Mouse (Mus musculus) adrenal gland, postnatal 0 days (tissue): Measurements from ENCODE around the gene B3gat3. TPM values are rescaled to one million over a fixed set of nuclear protein-coding genes. Genes with fewer than 3 reads are reported as not detected.

Source experiments
- polyA plus RNA-seq: library from polyadenylated mRNA; unstranded; fragments of >200 nt; fragmentation: Nextera tagmentation; extraction: Ambion mirVana; gene quantifications from 2 replicates; pipeline ENCODE4 v1.2.1, GENCODE M21; 2015

The B3gat3 gene
- 35.8 and 37.6 TPM in 2 replicates for polyA plus RNA-seq

DNA sequence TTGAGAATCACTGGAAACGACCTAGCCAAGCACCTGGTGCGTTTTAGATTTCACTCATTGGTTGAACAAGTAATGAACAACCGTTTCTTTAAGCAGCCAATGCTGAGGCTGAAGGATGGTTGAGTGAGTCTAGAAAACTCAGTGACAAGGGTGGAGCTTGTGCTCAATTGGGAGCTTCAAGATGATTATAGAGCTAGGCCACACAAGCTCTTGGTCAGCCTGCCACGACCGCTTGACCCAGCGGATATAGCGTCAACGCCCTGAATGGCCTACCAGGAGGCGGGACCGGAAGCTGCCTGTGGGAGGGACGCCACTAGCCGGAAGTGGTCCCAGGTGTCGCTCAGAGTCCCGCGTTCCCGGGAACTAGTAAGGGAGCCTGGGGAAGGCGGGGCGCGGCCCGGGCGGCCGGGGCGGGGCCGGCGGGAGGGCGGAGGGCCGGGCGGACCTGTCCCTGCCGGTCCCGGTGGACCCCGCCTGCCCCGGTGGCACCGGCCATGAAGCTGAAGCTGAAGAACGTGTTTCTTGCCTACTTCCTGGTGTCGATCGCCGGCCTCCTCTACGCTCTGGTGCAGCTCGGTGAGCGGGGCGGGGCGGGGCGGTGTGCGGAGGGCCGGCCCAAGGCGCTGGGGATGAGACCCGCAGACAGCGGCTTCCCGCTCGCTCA is at the start of gene B3gat3:
Gene B3gat3 (plus strand): TSS at position 302 of the 664 bp plus-strand sequence.

GRCm38 (mm10) chr19:8871267-8872186 is 48.6 kb upstream of the B3gat3 start, which contains the start of gene Ubxn1:
Gene Ubxn1 (plus strand): TSS chr19:8871496.

GRCm38 (mm10) chr19:8880311-8881033 is 39.7 kb upstream of the B3gat3 start, which contains the start of gene Uqcc3:
Gene Uqcc3 (minus strand): TSS chr19:8880923.

GRCm38 (mm10) chr19:8883616-8884015 is 36.6 kb upstream of the B3gat3 start, which contains the start of the genes Lbhd1 and Gm49403:
Gene Lbhd1 (plus strand): TSS chr19:8883732.
Gene Gm49403 (plus strand): TSS chr19:8883930.

DNA sequence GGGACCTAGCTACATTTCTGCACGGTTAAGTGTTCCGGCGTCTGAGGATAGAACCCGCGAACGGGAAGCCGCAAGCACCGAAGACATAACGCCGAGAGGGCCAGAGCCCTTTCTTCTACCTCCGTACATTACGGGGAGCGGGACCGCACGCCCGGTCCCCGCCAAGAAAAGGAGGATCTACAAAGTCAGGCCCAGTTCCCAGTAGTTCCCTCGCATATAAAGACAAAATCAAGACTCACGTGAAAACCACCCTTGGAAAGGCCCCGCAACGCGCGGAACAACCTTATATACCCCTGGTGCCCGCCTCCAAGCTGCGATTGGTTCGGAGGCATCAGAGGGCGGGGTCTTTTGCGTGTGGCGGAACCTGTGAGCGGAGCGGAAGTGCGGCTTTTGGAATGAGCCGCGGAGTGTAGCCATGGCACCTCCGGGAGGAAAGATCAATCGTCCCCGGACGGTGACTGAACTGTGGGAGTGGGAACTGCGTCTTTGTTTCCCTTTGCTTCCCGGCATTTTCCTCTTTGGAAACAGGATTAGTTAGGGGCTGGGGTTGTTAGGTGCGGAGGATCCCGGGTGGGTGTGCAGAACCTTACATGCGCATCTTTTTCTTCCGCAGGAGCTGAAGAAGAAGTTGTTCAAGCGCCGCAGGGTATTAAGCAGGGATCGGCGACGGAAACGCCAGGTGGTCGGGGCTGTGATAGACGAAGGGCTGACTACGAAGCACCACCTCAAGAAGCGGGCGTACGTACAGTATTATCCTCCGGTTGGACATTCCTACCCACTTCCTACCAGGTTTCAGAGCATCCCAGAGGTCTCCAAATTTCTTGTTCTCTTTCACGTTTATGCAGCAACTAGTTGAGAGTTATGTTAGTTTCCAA is 31.4 kb upstream of the B3gat3 start, which contains the start of the genes 1810009A15Rik and Gm49416:
Gene 1810009A15Rik (plus strand): TSS at position 343 of the 875 bp plus-strand sequence.
Gene Gm49416 (plus strand): TSS at position 416 of the 875 bp plus-strand sequence.

GRCm38 (mm10) chr19:8892829-8893766 is 27.1 kb upstream of the B3gat3 start, which contains the start of gene Ints5:
Gene Ints5 (plus strand): TSS chr19:8893005.

DNA sequence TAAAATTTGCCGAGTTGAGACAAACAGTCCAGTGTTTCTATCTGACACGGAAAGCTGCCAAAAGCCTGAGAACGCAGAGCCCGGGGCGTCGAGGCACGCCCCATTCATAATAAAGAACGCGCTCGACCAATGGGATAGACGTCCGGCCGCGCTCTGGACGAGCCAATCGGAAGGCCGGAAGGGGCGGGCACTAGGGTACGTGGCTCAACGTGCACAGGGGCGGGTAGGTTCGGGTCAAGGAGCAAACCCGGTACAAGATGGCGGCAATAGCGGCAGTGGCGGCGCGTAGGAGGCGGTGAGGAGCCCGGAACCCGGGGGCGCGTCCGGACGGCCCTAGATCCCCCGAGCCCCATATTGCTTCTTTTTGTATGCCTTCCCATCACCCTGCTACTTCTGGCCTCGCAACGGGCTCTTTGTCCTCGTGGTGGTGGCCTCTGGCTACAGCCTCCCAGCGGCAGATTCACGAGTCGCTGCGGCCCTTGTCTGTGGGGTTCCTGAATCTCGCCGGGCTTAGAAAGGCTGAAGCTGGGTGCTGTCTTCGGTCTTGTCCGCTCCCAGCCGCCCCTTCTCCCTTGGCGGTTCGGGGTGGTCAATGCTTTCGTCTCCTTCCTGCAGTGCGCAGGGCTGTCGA is 22.2 kb upstream of the B3gat3 start, which contains the start of gene Ganab:
Gene Ganab (plus strand): TSS at position 207 of the 631 bp plus-strand sequence.

DNA sequence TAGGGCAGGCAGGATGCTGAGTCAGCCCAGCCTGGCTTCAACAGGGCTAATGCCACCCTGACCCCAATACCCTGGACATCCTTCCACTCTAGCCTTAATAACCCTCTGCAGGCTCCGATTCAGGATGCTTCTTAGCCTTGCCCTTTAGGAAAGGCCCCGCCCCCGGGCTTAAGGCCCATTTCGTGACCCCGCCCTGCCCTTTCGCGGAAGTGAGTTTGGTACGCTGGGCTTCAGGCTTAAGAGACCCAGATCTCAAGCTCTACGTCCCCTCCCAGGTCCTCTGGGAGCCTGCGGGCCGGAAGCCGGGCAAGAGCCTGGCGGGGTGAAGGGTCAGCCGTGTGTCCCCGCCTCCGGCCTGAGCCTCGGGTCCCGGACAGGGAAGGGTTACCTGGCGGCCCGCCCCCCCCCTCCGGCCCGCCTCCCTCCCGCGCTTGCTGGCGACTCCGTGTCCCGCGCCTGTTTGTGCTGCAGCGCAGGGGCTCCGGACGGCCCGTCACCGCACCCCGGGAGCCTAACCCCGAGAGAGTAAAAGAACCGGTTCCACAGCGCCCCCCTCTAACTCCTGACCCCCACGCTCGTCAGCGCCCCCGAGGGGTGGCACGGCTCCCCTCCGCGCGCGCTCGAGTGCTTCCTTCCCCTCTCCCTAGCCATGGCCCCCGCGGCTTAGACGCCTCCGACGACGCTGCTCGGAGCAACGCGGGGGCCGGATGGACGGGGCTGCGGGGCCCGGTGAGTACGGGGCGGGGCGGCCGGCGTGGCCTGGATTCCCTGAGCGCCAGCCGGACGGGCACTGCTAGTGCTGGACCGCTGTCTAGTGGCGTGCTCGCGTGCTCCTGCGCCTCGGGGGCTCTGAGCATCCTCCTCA is 9.3 kb downstream of the B3gat3 start, which contains the start of the genes Rom1 and Eml3:
Gene Rom1 (minus strand): TSS at position 133 of the 865 bp plus-strand sequence.
Gene Eml3 (plus strand): TSS at position 329 of the 865 bp plus-strand sequence.

DNA sequence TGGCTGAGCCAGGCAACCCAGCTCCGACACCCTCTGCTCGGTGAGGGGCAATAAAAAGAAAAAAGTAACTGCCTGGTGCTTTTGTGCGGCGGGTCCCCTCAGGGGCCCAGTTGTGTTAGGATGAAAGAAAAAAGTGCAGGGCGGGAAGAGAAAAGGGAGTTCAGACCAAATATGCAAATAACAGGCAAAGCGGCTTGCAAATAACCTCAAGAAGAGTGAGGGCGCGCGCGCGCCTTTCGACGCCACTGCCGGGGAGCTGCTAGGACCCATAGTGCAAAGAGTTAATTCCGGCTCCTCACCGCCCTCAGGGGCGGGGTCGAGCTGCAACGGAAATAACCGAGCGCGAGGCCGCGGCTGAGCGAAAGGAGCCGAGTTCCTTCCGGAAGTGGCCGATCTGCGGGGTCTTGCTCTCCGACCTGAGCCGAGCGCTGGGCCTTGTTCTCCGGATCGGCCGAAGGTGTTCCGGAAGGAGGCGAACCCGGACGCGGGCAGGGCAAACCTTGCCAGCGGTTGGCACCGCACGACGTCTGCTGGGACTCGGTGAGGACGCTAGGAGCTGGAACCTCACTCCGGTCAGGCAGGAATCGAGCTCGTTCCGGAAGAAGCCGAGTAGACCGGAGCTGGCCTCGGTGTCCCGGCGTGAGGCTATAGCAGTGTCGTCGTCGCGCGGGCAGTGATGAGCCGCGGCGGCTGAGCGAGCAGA is 21.5 kb downstream of the B3gat3 start, which contains the start of gene Mta2:
Gene Mta2 (plus strand): TSS at position 361 of the 703 bp plus-strand sequence.

GRCm38 (mm10) chr19:8953135-8954039 is 33.2 kb downstream of the B3gat3 start, which contains the start of gene Tut1:
Gene Tut1 (plus strand): TSS chr19:8953847.

DNA sequence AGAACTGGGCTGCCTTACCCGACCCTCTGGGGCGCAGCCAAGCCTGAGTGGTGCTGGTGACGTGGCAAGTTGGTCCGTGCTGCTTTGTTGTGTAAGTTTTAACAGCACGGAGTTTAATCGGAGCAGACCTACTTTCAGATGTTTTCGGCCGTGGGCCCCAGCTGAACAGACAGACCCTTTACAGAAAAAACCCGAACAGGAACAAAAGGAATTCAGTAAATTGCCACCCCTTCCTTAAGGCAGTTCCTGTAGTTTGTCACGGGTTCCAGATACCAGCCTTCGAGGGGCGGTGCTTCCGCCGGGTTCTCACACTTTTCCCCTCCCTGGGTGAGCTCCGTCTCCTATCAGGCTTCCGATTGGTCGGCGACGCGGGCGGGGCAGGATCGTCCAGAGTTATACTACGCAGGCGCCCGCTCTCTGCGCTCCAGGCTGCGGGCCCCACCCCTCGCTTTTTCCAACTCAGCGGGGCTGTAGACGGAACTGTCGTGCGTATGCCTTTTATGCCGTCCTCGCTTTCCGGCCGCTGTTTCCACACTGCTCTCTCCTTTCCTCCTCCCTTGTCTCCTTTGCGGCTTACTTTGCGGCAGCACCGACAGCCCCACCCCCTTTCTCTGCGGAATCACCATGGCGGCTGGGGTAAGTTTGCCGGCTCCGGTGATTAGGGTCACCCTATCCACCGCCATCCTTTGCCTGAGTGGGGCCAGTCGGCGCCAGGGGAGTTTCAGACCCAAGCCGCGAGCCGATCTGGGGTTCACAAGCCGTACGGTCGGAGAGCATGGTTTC is 46.6 kb downstream of the B3gat3 start, which contains the start of gene Eef1g:
Gene Eef1g (plus strand): TSS at position 452 of the 783 bp plus-strand sequence.

